Mouse (Mus musculus) cerebellum, adult 2 months (tissue): Measurements from ENCODE around the gene Zbed4.

Source experiments
- CTCF ChIP-seq: fragments of 200-500 bp; IDR thresholded peaks from 2 replicates; pipeline ENCODE4 v1.5.1; 2011; ENCODE audit warnings: low read depth, mild to moderate bottlenecking, control low read depth, low read length, moderate library complexity, borderline replicate concordance; ENCODE audit not compliant: insufficient read depth
- POLR2A ChIP-seq: fragments of 200-500 bp; IDR thresholded peaks from 2 replicates; pipeline ENCODE4 v1.6.1; 2011; ENCODE audit warnings: low read length, control low read depth, borderline replicate concordance; ENCODE audit not compliant: insufficient read depth

DNA sequence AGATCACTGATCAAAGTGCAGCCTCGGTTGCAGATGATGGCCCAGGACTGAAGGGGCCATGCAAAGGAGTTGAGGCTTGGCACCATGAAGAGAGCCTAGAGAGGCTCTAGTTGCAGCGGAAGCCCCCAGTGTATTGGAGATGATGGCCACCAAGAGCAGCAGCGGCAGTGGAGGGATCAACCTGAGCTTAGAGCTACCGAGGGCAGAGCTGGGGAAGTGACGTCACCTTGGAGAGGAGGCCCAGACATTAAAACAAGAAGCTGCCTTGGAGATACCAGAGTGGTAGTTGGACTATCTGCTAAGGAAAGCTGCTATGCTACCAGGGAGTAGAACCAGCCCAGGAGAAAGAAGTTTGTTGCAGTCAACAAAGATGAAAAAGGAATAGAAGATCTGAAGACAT is 41.6 kb upstream of the Zbed4 start:
- TF ChIP-seq CTCF (no peak), POLR2A (no peak)
